Mouse (Mus musculus) c-Kit-positive CD71-negative TER-119-negative erythroid progenitor cells, embryonic 14.5 days (primary cell): ENCODE measurements around the gene Gm6164.
"Not testable (repeated sequence)": the region's sequence is repeated elsewhere in the genome, so short reads cannot be mapped to it uniquely, and the experiment has no call there.

Experiments used
- DNase-seq: peaks from one replicate; pipeline ENCODE4 v3.0.0-alpha.2; 2013; ENCODE audit warnings: low read depth

The Gm6164 gene

DNA sequence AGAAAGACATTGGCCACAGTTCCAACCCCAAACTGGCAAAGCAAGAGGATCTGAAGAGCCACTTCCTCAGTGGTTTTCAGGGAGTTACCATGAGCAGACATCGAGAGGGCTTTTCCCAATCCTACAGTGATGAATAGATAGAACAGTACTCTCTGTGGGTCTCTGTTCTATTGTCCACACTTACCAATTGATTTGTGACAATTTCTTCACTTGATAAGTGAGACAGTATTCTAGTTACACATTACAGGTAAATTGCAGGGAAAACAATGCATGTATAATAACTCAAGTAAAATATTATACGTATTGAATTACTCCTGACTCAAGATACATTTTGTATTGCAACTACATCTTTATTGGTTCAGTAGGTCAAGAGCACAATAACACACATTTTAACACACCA, at the start of gene Gm6164:
Gene Gm6164 (minus strand): TSS at position 101 of the 400 bp plus-strand sequence.
- not testable (repeated sequence) for DNase-seq

GRCm38 (mm10) chr7:20233728-20234127, 28.3 kb upstream of the Gm6164 start, which contains the start of gene Gm4498:
Gene Gm4498, minus strand, starts transcription at chr7:20233828.
- not testable (repeated sequence) for DNase-seq

GRCm38 (mm10) chr7:20193410-20193809, 12.0 kb downstream of the Gm6164 start, which contains the start of gene Vmn1r95:
Gene Vmn1r95, plus strand, starts transcription at chr7:20193710.
- DNase-seq: not testable (repeated sequence)

GRCm38 (mm10) chr7:20168277-20168676, 37.1 kb downstream of the Gm6164 start, which contains the start of gene Vmn1r94:
Gene Vmn1r94, minus strand, starts transcription at chr7:20168377.
- not testable (repeated sequence) for DNase-seq
